Mouse (Mus musculus) C2C12 (cell line): ENCODE measurements around the gene Rmi2.

ENCODE experiments used
- CEBPB ChIP-seq: IDR thresholded peaks from one replicate; pipeline ENCODE4 v1.6.1; 2011; ENCODE audit warnings: low read depth, mild to moderate bottlenecking, control low read depth, moderate library complexity
- CTCF ChIP-seq: IDR thresholded peaks from one replicate; pipeline ENCODE4 v1.5.1; 2011; ENCODE audit not compliant: control insufficient read depth, insufficient read depth, insufficient read length
- FOSL1 ChIP-seq: IDR thresholded peaks from one replicate; pipeline ENCODE4 v1.8.0; 2011; ENCODE audit warnings: mild to moderate bottlenecking, low read length; ENCODE audit not compliant: poor library complexity, insufficient read depth, severe bottlenecking
- MAX ChIP-seq: IDR thresholded peaks from one replicate; pipeline ENCODE4 v1.6.1; 2011; ENCODE audit warnings: mild to moderate bottlenecking, control low read depth
- MYOD1 ChIP-seq: IDR thresholded peaks from one replicate; pipeline ENCODE4 v1.6.1; 2011; ENCODE audit warnings: low read depth; ENCODE audit not compliant: control insufficient read depth, insufficient read length
- MYOG ChIP-seq: IDR thresholded peaks from one replicate; pipeline ENCODE4 v1.6.1; 2011; ENCODE audit not compliant: control insufficient read depth, insufficient read length; ENCODE audit errors: extremely low read depth
- USF1 ChIP-seq: IDR thresholded peaks from one replicate; pipeline ENCODE4 v1.6.1; 2011; ENCODE audit warnings: low read depth, mild to moderate bottlenecking, control low read depth, moderate library complexity

- no peak for TF ChIP-seq MAX
- TF ChIP-seq MYOG, result no peak
- no peak for TF ChIP-seq CTCF
- TF ChIP-seq MYOD1, result no peak
- no peak for TF ChIP-seq CEBPB
- no peak for TF ChIP-seq USF1
- no peak for TF ChIP-seq FOSL1
These were observed 333 bp upstream of the Rmi2 start for GRCm38 (mm10) chr16:10834542-10834910.
